Mouse (Mus musculus) layer of hippocampus, postnatal 36 days (tissue): Measurements from ENCODE around the gene Birc5. TPM values are rescaled to one million over a fixed set of nuclear protein-coding genes. Genes with fewer than 3 reads are reported as not detected.

Experiments used
- DNase-seq, 2 experiments: peaks; one replicate each; pipeline ENCODE4 v3.0.0; 2022
- total RNA-seq, 2 experiments: library from RNA; stranded (reverse); gene quantifications; 2 replicates each; pipeline ENCODE4 v1.2.3; 2021

Birc5 gene
- total RNA-seq, 2 experiments from 2014 or later: 0.77 to 1.4 TPM

DNA sequence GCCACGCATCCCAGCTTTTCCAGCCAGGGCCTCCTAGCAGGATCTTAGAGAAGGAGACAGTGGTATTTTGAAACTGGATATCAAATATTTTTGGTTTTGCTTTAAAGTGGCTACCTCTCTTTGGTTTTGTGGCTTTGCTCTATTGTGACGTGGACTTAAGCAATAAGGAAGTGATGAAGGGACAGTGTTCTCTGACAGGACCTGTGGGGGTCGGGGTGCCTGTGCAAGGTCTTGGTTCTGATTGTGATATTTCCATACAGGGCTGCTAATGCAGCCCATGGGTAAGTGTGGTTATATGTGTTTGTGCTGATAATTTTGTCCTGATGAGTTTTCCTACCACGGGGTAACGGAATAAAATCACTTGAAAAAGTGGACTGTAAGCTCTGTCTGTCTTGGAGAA lies 6.3 kb downstream of the Birc5 start:
- no peak for DNase-seq

GRCm38 (mm10) chr11:117855975-117856374 lies 6.9 kb downstream of the Birc5 start:
- no peak for DNase-seq

DNA sequence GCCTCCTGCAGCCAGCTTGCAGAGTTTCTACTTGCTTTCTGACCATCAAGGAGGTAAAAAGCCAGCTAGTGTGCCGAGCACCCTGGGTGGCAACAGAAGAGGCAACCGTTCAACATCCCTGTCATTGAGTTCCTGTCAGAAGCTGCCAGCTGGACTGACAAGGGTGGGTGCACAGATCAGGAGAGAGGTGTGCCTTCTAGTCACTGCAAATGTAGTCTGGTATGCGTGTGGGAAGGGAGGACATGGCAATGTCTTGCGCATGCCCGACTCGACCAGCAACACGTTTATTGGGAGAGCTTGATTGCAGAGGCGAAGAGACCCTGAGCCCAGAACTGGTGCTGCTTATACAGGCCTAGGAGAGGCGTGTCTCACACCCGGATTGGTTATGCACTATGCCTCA lies 8.4 kb downstream of the Birc5 start:
- no peak for DNase-seq

GRCm38 (mm10) chr11:117858392-117858791 lies 9.3 kb downstream of the Birc5 start:
- no peak for DNase-seq

DNA sequence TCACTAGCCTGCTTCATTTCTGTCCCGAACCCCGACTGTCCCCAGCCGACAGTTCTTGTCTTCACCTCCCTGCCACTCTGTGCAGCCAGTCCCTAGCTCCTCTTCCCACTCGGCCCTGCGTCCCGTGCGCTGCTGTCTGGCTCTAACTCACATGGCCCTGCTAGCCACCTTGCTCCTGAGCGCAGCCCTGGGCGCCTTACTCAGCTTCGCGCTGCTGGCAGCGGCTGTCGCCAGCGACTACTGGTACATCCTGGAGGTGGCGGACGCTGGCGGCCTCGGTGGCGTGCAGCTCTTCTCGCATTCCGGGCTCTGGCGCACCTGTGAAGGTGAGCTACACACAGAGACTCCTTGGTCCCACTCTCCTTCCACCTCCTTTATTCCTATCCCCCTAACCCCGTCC lies 11.6 kb downstream of the Birc5 start, which contains the start of gene Tmem235:
Tmem235 (plus strand) TSS at position 152 of the 400 bp plus-strand sequence.
- DNase-seq: no peak

DNA sequence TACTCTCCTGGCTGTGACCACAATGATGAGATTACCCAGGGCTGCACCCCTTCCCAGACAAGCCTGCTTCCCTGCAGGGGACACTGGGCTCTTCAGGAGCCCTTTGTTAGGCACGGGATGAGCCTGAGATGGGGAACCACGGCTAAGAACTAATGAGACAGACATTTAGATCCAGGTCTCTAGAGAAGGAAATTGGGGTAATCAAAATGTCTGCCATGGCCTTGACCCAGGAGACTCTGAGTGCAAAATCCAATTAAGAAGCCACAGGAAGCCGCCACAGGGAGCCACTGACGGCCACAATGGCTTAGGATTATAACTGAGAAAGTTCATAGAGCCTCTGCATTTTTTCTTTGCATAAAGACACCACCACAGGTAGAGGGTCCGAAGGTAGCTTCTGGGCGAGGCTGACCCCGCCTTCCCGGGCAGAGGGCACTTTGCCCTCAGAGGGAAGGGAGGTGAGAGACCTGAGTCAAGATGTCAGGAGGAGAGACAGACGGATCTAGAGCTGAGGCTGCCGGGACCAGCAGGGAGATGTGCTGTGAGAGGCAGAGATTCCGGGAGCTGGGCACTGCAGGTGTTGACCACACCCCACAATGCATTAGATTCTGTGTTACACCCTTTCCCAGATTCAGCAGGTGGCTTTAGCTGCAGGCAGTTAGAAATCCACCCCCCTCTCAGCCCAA lies 14.3 kb downstream of the Birc5 start:
- no peak for DNase-seq

DNA sequence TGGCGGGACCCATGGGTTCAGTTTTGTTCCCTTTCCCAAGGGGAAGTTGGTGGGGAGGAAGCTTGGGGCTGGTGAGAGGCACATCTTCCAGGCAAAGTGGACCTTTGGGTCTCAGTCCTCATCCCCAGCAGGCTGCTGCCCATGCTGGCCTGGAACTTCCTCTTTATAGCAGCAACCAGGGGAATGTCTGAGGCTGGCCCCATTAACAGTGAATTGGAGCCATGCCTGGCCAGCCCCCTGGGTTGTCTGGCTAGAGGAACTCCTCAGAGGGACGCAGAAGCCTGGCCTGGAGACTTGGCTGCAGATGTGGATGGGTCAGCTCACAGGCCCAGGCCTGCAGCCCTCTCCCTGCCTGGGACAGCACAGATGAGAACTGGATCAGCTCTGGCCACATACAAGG lies 15.8 kb downstream of the Birc5 start:
- no peak for DNase-seq

DNA sequence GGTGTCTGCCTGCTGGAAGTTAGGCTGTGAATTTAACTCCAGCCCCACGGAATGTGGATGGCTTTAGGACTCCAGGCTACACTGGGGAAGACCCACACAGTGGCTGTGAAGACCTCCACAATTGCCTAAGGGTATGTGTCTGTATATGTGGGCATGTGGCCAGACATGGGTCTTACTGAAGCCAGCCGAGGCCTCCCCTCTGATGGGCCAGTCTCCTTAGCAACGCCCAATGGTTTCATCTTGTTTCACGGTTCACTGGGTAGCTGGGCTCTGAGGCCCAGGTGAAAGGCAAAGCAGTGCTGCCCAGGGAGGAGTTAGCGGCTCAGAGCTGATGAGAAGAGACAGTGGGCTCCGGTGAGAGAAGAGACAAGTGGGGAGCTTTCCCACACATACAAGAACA lies 16.9 kb downstream of the Birc5 start:
- no peak for DNase-seq

GRCm38 (mm10) chr11:117870688-117871365 lies 21.8 kb downstream of the Birc5 start:
- DNase-seq: peak; percentile 71

- DNase-seq: no peak
Observed at GRCm38 (mm10) chr11:117871376-117871775, 22.3 kb downstream of the Birc5 start.

GRCm38 (mm10) chr11:117871911-117872584 lies 23.0 kb downstream of the Birc5 start:
- no peak for DNase-seq

DNA sequence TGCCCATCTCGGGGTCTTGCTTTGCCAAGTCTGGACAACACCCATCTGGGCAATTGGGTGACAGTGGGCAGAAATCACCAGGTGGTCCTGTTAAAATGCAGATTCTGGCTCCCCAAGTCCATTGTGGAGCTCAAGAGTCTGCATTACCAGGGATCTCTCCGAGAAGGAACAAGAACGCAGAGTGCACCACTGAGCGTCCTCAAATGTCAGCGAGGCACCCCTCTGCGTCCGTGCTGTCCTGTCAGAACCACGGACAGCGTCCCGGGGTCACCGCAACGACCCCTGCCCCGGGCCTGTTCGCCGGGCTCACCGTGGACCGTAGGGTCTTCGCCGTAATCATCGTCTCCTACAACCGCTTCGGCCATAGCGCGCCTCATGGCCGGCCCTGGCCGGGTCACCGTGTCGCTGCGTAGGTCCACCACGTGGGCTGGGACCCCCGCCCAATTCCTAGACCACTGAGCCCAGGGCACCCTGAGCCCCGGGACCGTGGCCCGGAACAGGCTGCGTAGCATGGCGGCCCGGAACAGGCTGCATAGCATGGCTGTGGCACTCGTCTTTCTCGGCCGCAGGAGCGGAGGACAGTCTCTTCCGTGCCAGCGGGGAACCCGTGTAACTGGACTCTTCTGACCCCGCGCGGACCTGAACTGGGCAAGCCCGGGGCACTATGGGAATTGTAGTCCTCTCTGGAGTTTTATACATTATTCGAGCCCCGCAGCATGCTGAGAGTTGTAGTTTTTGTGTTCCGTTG lies 24.0 kb downstream of the Birc5 start, which contains the start of gene Tha1:
Tha1 (minus strand) TSS at position 621 of the 748 bp plus-strand sequence.
- peak; percentile 68 to 73 for DNase-seq

DNA sequence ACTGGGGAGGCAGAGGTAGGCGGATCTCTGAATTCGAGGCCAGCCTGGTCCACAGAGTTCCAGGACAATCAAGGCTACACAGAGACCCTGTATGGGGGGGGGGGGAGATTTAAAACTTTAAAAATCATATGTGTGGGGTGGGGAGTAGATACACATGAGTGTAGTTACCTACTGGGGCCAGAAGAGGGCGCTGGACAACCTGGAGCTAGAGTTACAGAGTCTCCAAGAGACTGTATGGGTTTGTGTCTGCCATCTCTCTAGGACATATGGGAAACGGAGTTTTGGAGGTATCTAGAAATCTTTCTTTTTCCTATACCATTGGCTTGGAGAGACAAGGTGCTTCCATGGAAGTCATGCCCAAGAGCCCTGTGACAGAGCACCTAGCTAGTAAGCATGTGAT lies 25.4 kb downstream of the Birc5 start:
- no peak for DNase-seq

DNA sequence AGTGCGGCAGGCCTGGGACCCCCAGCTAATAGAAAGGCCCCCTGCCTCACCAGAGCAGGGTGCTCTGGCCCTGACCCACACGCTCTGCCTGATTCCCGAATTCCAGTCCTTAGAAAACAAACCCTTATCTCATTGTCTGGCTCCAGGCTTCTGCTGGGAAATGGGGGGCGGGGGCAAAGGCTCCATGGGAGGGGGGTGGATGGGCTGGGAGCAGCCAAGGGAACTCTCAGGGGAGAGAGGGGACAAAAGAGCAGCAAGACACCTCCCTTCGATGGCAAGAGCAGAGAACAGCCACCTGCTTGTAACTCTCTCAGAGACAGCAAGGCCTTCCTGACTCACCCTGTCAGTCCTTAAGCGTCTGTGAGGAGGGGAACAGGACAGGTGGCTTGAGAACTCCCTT lies 26.6 kb downstream of the Birc5 start:
- no peak for DNase-seq

- DNase-seq: peak; percentile 27 to 44
Observed at GRCm38 (mm10) chr11:117877917-117878745, 29.1 kb downstream of the Birc5 start.

GRCm38 (mm10) chr11:117878892-117879291 lies 29.8 kb downstream of the Birc5 start:
- no peak for DNase-seq

- DNase-seq: no peak
Observed at GRCm38 (mm10) chr11:117879676-117880075, 30.6 kb downstream of the Birc5 start.

GRCm38 (mm10) chr11:117880336-117880976 lies 31.4 kb downstream of the Birc5 start:
- DNase-seq: no peak

DNA sequence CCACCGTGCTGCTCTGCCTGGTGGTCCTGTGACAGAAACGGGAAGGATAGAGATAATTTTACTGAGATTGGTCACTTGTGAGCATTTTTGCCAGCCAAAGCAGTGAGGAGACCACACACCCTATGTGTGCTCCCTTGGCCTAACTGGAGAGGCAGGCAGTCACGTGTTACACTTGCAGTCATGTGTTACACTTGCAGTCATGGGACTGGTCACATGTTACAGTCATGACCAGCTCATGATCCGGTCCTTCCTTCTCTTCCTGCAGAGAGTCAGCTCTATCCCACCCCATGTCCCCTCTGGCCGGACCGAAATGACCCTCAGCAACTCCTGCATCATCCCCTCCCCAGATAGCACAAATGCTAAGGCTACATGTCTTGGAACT lies 31.9 kb downstream of the Birc5 start:
- DNase-seq: no peak

- no peak for DNase-seq
Observed at GRCm38 (mm10) chr11:117881787-117882186, 32.7 kb downstream of the Birc5 start.

GRCm38 (mm10) chr11:117882208-117882607 lies 33.2 kb downstream of the Birc5 start:
- DNase-seq: no peak
